Mouse (Mus musculus) c-Kit-positive CD71-positive TER-119-negative erythroid progenitor cells, embryonic 14.5 days (primary cell): ENCODE measurements at regions not wholly inside any gene's neighbourhood (a gene's known extent, or its start where the extent isn't known, plus 50 kb on each side); places are given as distances from the start of the nearest gene placed in this dataset.

ENCODE experiments used
- DNase-seq: peaks from one replicate; pipeline ENCODE4 v3.0.0-alpha.2; 2013; ENCODE audit warnings: low read depth

GRCm38 (mm10) chr4:12627158-12627871 lies 455.5 kb upstream of the Fam92a start:
- no peak for DNase-seq

DNA sequence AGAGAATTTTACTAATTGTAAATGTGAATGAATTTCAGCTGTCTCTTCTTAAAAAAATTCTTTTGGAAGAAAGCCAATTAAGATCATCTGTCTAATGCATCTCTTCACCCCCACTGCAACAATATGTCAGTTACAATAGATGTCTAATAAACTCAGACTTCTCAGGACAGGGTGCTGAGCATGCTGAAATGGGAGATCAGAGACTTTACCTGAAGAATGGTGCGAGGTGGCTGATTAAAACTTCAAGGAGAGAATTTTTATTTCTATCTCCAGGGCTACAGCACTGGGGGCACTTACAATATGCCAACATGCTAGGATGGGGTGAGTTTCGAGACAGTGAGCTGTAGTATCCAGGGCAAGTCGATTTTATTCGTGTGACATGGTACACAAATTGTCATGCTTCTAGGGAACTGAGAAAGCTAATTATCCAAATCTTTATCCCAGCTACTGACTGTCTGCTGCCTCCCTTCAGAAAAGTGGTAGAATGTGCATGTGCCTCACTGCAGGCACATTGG lies 449.0 kb upstream of the Fam92a start:
- no peak for DNase-seq

DNA sequence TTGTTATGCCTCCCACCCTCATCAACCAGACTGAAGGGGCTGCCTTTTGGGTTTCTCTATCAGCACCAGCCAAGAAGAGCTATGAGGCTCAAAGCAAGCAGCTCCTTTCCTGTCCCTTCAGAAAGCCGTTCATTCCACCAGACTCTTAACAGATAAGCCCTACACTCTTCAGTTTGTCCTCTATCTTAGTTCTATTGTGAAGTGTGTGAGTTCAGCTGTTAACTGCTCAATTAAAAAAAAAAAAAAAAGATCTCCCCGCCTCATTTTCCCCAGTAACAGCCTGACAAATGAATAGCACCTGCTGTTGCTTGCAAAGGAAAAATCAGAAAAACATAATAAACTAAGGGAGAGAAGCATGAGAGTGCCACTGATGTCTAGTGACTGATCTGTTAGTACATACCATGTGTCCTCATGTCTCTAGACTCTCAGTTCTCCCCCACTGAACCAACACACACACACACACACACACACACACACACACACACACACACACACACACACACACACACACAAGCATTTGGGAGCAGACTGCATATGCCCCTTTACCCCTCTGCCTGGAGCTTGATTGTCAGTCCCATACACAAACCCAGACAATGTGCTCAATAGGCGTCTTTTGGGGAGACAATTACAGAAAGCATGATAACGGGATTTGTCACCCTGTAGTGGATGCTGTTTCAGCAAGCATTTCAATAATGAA lies 448.4 kb upstream of the Fam92a start:
- no peak for DNase-seq

DNA sequence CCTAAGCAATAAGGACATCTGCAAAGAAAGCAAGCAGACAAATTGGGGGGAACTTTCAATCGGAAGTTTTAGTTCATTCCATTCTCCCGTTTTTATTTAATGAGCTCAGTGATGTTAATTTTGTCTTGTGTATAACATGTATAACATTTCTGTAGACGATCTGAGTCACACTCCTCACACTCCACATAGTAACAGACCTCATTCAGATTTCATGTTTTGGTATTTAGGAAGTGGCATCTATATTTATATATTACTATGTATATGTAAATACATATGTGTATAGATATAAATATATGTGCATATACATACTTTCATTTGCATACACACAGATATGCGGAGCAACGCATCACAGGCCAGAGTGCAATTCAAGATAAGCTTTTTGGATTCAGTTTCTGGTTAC lies 444.9 kb upstream of the Fam92a start:
- no peak for DNase-seq

DNA sequence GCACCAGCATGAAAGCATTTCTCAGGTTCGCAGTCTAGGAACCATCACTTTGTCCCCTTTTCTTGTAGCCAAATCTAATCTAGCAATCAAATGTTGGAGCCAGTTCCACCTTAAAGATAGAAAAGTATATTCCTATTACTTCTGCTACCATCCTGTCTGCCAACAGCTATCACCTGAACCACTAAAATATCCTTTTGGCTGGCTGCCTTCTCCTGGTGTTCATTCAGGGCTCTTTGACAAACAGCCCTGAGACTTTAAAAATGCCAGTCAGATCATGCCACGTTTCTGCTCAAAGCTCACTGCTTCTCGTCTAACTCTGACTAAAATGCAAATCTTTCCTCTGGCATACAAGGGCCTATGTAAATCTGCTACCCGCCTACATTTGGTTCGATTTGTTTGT lies 439.7 kb upstream of the Fam92a start:
- DNase-seq: no peak

DNA sequence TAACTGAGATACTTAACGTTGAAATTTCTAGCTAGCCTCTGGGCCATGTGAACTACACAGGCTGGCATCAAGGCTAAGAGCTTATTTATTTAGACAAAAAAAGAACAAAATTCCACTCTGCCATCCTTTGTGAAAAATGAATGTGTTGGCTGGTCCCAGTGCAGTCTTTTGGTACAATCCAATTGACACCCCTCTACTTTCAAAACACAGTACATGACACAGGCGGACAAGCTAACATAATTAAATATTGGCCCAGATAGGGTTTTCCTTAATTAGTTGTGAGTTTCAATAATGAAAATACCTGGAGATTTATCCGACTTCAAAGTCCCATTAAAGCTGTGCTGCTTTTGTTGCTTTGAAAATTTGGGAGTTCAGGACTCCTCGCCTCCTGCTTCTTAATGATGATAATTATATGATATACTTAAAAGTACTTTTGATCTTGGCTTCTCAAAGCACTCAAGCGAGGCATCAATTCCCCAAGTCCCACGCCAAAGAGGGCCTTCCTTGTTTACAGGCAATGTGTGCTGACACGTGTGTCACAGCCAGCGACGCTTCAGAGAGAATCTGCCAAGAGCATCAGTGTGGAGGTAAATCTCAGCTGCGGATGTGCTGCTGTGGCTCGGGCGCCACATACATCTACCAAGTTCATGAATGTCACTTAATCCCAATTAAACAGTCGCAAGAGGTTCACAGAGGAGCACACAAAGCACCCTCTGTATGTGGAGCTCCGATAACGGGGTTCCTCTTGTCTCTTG lies 429.5 kb upstream of the Fam92a start:
- no peak for DNase-seq

- no peak for DNase-seq
These were observed 424.1 kb upstream of the Fam92a start for GRCm38 (mm10) chr4:12595801-12596515.

GRCm38 (mm10) chr4:12592973-12593372 lies 421.2 kb upstream of the Fam92a start:
- no peak for DNase-seq

GRCm38 (mm10) chr4:12578102-12578501 lies 406.3 kb upstream of the Fam92a start:
- no peak for DNase-seq

- DNase-seq: no peak
These were observed 400.1 kb upstream of the Fam92a start for GRCm38 (mm10) chr4:12571881-12572280.

DNA sequence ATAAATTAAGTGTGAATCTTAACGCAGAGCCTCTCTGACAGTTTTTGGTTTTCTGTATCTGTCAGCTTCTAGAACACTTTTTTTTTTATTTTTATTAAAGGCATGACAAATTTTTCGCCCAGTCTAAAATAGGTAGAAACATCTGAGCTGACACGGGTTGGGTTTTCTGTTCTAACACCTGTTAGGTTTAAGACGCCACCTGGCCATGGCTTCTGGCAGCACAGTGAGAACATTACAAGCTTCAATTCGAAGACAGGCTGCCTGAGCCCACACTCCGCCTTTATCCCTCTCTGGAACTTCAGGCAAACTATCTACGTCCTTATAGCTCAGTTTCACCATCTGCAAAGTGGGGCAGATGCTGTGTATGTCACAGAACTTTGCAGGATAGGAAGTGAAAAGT lies 398.9 kb upstream of the Fam92a start:
- DNase-seq: no peak

GRCm38 (mm10) chr4:12567643-12568042 lies 395.8 kb upstream of the Fam92a start:
- no peak for DNase-seq

GRCm38 (mm10) chr4:12563016-12563415 lies 391.2 kb upstream of the Fam92a start:
- no peak for DNase-seq

DNA sequence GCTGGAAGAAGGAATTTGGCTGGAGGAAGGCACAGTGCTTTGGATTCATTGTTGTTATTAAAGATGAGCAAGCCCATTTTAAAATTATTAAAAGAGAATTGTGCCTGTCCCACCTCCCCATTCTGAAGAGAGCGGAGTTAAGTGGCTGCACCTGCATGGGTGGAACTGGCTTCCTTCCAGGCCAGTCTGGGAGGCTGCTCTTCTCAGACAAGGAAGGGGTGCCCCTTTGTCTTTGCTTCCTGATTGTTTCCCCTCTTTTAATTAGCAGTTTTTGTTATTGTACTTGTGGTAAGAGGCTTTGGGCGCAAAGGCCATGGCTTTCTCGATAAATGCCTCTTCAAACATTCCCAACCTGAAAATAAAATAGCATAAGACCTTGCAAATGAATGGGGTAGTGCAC lies 388.7 kb upstream of the Fam92a start:
- DNase-seq: no peak

GRCm38 (mm10) chr4:12560015-12560414 lies 388.2 kb upstream of the Fam92a start:
- no peak for DNase-seq

DNA sequence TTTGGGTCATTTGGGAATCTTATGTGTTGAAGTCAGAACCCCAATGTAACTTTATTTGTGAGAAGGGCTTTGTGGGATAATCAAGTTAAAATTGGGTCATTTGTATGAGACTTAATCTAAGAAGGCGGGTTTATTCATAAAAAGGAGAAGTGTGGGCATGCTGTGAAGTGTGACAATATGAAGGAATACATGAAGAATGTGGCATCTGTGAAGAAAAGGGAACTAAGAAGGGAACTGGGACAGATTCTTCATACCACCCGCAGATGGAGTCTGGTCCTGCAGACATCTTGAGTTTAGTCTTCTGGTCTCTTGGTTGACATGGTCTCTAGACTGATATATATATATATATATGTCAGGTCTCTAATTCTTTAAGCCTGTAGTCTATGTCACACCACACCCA lies 385.3 kb upstream of the Fam92a start:
- no peak for DNase-seq

DNA sequence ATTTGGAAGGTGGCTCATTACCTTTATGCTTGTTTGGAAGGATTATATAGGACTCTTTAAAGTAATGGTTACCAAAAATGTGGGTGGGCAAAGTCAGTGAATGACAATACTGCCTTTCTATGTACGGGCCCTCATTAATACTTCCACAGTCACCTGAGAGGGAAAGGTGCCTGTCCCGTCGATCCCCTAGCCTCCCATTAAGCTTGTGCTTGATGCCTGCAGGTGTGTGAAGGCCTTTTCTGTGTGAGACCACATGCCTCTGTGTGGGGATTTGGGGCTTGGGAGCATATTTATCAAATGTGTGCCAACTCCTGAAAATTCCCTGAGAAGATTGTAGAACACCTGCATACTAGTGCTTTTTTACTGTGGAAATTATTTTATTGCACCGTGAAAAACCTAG lies 377.4 kb upstream of the Fam92a start:
- no peak for DNase-seq

DNA sequence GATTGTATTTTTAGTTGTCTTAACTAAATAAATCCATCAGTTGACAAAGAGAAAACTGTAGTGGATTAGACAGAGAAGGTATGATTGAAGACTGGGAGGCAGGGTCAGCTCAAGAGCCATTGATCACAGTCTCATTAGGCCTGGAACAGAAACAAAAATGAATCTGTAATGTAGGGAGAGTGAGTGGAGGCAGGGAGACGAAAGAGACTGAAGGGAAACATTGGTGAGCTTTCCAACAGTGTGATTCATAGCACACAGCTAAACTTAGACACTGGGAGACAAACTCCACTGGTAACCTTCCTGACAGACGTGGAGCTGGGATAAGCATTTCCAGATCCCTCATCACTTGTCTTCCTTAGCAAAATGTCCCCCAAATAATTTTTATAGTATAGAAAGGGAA lies 372.1 kb upstream of the Fam92a start:
- DNase-seq: no peak

DNA sequence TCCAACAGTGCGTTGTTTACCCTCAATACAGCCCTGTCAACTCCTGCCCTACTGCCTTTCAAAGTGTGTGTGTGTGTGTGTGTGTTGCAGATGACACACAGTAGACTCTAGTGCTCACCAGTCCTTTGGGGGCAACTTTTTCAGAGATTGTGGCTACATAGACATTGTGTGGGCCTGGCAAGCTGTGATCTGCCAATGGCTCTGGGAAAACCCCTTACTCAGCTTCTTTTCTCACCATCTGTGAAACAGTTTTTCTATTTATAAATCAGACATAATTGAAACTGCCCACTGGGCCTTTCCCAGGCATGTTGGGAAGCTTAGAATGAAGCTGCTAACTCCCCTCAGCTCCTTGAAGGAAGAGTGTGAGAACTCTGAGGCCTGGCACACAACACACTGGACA lies 369.7 kb upstream of the Fam92a start:
- no peak for DNase-seq

- DNase-seq: no peak
These were observed 367.5 kb upstream of the Fam92a start for GRCm38 (mm10) chr4:12539184-12539791.

- DNase-seq: no peak
These were observed 366.9 kb upstream of the Fam92a start for GRCm38 (mm10) chr4:12538694-12539121.

- no peak for DNase-seq
These were observed 366.2 kb upstream of the Fam92a start for GRCm38 (mm10) chr4:12538043-12538442.
